Mouse (Mus musculus) ovary, postnatal 36 days (tissue): ENCODE measurements around the gene Aox4.

ENCODE experiments used
- DNase-seq: peaks from one replicate; pipeline ENCODE4 v3.0.0; 2022; ENCODE audit warnings: low spot score, mixed read lengths

The Aox4 gene

DNA sequence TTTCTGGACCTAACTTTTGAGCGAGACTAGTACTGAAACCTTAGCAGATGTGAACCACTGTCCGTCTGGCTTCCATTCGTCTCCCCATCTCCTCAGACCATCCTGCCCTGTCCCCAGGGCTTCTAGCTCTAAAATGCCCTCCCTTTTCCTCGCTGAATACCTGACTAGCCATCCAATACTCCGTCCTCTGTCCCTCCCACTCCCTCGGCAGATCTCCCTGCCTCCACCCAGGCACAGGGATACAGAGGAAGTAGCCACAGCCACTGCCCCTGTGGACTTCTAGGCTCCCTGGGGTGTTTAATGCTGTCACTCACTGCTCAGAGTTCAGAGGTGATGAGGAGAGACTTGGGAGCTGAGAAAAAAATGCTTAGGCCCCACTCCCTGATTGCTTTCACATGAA, 91.8 kb downstream of the Aox4 start:
- no peak for DNase-seq

DNA sequence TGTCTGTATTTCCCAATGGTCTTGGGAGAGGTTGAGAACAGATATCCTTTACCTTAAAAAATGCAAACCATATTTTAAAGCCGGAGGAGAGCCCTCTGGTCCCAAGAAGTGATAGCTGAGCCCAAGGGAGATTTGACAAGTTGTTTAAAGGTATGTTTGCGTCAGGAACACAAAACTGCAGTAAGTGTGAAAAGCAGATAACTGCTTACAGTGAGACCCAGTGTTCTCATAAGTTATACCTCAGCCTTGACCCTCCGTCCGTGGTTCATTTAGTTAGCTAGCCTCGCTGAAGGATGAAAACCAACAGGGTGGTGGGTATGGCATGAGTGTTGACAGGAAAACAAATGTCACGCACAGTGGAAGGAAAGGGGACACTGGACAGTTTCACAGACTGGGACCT, 92.8 kb downstream of the Aox4 start:
- DNase-seq, result no peak

DNA sequence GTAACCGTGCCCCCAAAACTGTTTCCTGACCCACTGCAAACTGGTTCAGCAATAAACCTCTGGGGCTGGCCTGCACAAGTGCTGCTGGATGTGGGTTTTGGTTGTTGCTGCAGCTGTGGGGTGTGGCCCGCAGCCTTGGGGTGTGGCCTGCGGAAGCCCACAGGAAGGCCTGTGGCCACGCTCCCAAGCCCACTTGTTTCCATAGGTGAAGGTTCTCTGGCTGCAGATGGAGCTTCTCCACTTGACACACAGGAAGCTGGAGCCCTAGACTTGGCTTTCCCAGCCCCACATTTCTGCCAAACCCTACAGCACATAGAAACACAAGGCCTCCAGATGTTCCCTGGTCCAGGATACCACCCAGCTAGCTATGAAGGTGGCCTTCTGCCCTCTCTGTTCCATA, 93.5 kb downstream of the Aox4 start:
- DNase-seq, result no peak

DNA sequence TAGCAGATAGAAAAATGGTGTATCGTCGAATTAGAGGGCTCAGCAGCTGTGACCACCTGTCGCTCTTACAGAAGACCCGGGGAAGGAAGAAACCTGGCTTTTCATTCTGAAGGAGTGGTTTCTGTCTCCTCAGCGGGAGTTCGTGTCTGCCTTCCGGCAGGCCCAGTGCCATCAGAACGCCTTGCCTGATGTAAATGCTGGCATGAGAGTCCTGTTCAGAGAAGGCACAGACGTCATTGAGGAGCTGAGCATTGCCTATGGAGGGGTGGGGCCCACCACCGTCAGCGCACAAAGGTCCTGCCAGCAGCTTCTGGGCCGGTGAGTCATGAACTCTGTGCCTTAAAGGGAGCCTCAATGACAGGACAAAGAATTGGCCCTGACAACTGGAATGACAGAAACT, 94.1 kb downstream of the Aox4 start:
- DNase-seq, result no peak

DNA sequence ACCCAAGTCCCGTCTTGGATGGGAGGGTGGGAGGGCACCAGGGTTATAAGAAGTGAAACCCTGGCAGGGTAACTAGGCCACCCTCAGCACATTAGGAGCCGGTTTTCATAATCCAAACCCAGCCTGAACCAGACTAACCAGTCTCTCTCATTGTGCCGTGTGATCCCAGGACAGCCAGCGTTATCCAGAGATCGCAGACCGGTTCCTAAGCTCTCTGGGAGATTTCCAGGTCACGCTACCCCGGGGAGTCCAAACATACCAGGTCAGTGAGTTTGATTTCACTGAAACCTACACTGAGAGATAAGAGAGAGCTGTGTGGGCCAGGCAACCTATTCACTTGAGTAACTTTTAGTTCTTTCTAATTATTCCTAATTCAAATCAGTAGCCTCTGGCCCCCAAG, 97.0 kb downstream of the Aox4 start:
- peak; percentile 68 for DNase-seq

DNA sequence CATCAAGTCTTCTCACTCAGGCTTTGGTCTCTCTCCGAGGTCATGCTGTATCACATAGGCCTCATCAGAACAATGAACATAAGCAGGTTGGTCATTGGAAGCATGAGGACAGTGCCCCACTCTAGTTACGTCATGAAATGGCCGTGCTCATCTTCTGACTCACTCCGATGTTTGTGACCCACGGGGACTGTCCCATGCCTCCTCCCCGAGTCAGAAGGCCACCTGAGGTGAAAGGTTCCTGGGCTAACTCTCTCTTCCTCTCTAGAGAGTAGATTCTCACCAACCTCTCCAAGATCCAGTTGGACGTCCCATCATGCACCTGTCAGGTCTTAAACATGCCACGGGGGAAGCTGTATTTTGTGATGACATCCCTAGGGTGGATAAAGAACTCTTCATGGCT, 98.4 kb downstream of the Aox4 start:
- DNase-seq, result no peak

DNA sequence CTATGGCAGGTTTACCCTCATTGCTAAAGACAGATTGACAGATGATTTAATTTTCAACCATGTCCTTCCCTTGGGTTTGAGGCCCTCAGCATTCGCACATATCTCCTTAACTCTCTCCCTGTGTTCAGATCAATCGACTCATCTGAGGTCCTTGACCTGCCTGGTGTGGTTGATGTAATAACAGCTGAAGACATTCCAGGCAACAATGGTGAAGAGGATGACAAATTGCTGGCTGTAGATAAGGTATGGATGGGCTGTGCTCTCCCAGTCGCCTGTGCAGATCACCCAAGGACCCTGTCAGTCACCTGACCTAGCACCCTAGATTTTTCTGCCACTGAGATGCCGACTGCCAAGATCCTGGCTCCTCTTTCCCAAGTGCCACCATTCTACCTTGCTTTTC, 99.7 kb downstream of the Aox4 start:
- DNase-seq, result no peak

DNA sequence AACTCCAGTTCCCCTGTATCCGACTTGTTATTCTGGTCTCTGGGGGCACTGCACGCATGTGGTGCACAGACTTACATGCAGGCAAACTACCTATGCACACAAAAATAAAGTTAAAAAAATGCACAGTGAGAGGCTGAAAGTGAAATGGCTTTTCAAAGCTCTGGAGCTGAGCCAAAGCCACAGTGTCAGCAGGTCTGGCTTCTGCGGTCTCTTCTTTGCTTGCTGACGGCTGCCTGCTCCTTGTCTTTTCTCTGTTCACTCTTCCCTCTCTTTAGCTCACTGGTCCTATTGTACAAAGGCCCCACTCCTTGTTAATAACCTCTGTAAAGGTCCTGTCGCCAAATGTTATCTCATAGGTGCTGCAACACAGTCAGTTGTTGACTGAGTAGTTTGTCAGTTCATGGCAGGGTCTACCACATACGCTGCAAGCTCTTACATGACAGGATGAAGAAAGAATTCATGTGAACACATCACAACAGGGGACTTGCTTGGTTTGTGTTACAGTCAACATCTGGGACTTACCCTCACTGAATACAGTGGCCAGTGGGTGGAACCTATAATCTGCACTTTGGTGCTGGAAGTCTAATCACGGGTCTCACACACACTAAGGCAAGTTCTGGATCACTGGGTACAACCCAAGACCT, 101.1 kb downstream of the Aox4 start:
- DNase-seq, result no peak

DNA sequence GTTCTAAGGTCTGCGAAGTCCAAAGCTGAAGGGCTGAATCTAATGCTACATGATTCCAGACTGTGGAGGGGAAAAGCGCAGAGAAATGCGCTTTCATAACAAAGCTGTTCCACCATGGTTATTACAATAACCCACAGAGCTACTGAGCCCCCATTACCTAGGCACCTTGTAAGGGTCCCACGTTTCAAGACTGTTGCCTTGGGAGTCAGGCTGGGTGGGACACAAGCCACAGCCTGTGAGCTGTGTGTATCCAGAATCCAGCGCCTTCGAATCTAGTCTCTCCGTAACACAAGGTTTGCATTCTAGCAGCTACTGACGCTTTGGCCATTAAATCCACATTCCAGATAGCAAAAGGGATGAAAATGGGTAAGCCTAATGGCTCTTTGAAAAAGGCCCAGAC, 103.0 kb downstream of the Aox4 start:
- DNase-seq, result no peak

DNA sequence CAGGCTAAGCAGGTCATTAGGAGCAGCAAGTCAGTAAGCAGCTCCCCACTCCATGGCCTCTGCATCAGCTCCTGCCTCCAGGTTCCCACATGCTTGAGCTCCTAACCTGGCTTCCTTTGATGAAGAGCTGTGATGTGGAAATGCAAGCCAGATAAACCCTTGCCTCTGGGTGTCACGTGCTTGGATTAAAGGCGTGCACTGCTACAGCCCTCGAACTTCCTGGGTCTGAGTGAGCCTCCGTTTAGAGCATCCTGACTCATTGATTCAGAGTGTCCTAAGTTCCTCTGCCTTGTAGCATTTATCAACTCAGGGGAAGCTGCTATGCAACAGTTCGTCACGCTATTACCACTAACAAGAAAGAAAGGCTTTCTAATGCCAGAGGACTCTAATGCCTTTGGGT, 105.3 kb downstream of the Aox4 start:
- DNase-seq, result no peak
